Mouse (Mus musculus): ENCODE measurements around the gene Zdhhc13.

DNA sequence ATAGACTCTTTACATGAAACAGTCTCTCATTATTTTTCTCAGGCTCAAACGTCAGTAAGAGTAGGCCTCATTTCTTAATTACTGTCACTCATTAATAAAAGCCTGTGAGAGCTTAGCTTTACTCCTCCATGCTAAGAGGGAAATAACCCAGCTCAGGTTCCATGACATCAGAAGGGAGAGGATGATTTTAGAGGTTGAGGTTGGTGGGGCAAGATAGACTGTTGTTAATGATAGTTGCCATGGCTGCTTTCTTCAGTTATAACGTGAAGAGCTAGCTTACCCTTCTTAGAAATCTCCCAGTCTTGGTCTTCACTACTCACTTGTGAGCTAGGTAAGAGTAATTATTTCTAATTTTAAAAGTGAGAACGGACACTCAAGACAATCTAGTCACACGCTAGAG, 1.3 kb downstream of the Zdhhc13 start:
- no peak for TF ChIP-seq CTCF (IDR thresholded peaks at IDR 0.05; ENCODE audit: control insufficient read depth, insufficient read depth, low read length)
- TF ChIP-seq POLR2A (IDR thresholded peaks at IDR 0.05; ENCODE audit: borderline replicate concordance, control insufficient read depth, low read depth, low read length): no peak

Measured in bone marrow, adult 2 months (tissue).